In genomic region chr13:23752742-23753172, GRCm38 (mm10) we compare ENCODE assay signal across 8 mouse cellular contexts. TPM values are rescaled to one million over a fixed set of nuclear protein-coding genes. Genes with fewer than 3 reads are reported as not detected.
DNase-seq lines count a peak whose midpoint lies in the region; ATAC-seq and TF ChIP-seq lines count a peak whose summit lies in the region.

No protein-coding gene starts in this region.

- no peak for TF ChIP-seq CTCF in E14TG2a.4 (conservative IDR thresholded peaks at IDR 0.05; ENCODE audit: low read length)

- H3K4me1 ChIP-seq in erythroblast, embryonic 14.5 days (ENCODE audit: control insufficient read depth) = peaks cover 70% of the 10 kb centered on the region
- H3K4me1 ChIP-seq in E14TG2a.4 (replicated peaks; ENCODE audit: low read depth, low read length) = peaks cover 41% of the 10 kb centered on the region
- peaks cover 30% of the 10 kb centered on the region for H3K4me1 ChIP-seq in forebrain, embryonic 15.5 days

- DNase-seq in right cerebral cortex, postnatal 10 days (ENCODE audit: low spot score in 2 of 2) = no peak
- DNase-seq in cerebellum, adult 8-10 months = no peak
- DNase-seq in thymus, postnatal 36 days = no peak

- peak overlapping the region; percentile 40 for H3K9ac ChIP-seq in forebrain, embryonic 15.5 days (replicated peaks)

- no peaks in the 10 kb centered on the region for H3K9me3 ChIP-seq in erythroblast, embryonic 14.5 days (ENCODE audit: control insufficient read depth, low read length)
- H3K9me3 ChIP-seq in E14TG2a.4 (ENCODE audit: low read length) = no peaks in the 10 kb centered on the region
- no peaks in the 10 kb centered on the region for H3K9me3 ChIP-seq in forebrain, embryonic 15.5 days

- peaks cover 4% of the 10 kb centered on the region for H3K36me3 ChIP-seq in erythroblast, embryonic 14.5 days (ENCODE audit: control insufficient read depth)
- H3K36me3 ChIP-seq in E14TG2a.4 (ENCODE audit: insufficient read depth, low read length) = no peaks in the 10 kb centered on the region
- no peaks in the 10 kb centered on the region for H3K36me3 ChIP-seq in forebrain, embryonic 15.5 days
- H3K36me3 ChIP-seq in macrophage (ENCODE audit: inconsistent target) = no peaks in the 10 kb centered on the region

- 3% methylated on average over 6 of the region's 6 CpGs for WGBS in forebrain, embryonic 15.5 days
- WGBS in macrophage (ENCODE audit: missing documents) = 23% methylated on average over 6 of the region's 6 CpGs

- H3K4me3 ChIP-seq in erythroblast, embryonic 14.5 days (replicated peaks) = peak overlapping the region; percentile 68
- H3K4me3 ChIP-seq in E14TG2a.4 (replicated peaks; ENCODE audit: low read length) = peak overlapping the region; percentile 64
- peak overlapping the region; percentile 32 for H3K4me3 ChIP-seq in forebrain, embryonic 15.5 days
- peak overlapping the region; percentile 14 for H3K4me3 ChIP-seq in macrophage (ENCODE audit: inconsistent target)

- peak overlapping the region; percentile 59 for H3K27ac ChIP-seq in forebrain, embryonic 15.5 days (replicated peaks)
- H3K27ac ChIP-seq in macrophage = peak overlapping the region; percentile 47

- H3K4me2 ChIP-seq in forebrain, embryonic 15.5 days (replicated peaks) = peak overlapping the region; percentile 34

- H3K27me3 ChIP-seq in erythroblast, embryonic 14.5 days (ENCODE audit: control insufficient read depth) = no peaks in the 10 kb centered on the region
- no peaks in the 10 kb centered on the region for H3K27me3 ChIP-seq in E14TG2a.4 (ENCODE audit: insufficient read depth, low read length)
- H3K27me3 ChIP-seq in forebrain, embryonic 15.5 days = no peaks in the 10 kb centered on the region

- no peak for ATAC-seq in erythroblast, adult 5-6 weeks (replicated peaks; ENCODE audit: low FRiP score, poor library complexity, severe bottlenecking)
- no peak for ATAC-seq in forebrain, embryonic 15.5 days (replicated peaks)

- no peaks in the 10 kb centered on the region for H3K79me2 ChIP-seq in macrophage (ENCODE audit: inconsistent target)

RNA-seq across cellular contexts. Expression of gene Hist1h3b, which starts 0.7 kb away (rescaled TPM):
- 6.2 and 23.6 TPM in 2 replicates for polyA plus RNA-seq in erythroblast, embryonic 14.5 days (2012)
- total RNA-seq in erythroblast, adult 5-6 weeks (2015; ENCODE audit: low replicate concordance) = 179 and 183 TPM in 2 replicates
- 251 and 270 TPM in 2 replicates for total RNA-seq in erythroblast, adult 5-6 weeks (2017; ENCODE audit: low replicate concordance)
- 7.9 and 11.7 TPM in 2 replicates for polyA plus RNA-seq in forebrain, embryonic 15.5 days (2015; fragmentation: Nextera tagmentation; extraction: Ambion mirVana)
- 10 to 100 TPM in 1 of 26 experiments, 1 to 10 TPM in 2, not detected in 23; 2.2 to 11.6 (median 4.5) TPM for total RNA-seq in macrophage (2018; cell fraction: chromatin; rRNA removed)
- total RNA-seq in macrophage (2018; cell fraction: cytosol; rRNA removed) = 10 to 100 TPM in 15 of 26 experiments, 1 to 10 TPM in 11; 2.2 to 40.1 (median 11.7) TPM
- total RNA-seq in macrophage (2018; cell fraction: nucleus; rRNA removed) = 10 to 100 TPM in 1 of 26 experiments, 1 to 10 TPM in 15, not detected in 10; 1.2 to 19.8 (median 2.5) TPM
- not detected in 3 replicates for polyA plus RNA-seq in macrophage (2018)

RNA-seq across cellular contexts. Expression of gene Hist1h2ab, which starts 1.8 kb away (rescaled TPM):
- 9.1 and 22.3 TPM in 2 replicates for polyA plus RNA-seq in erythroblast, embryonic 14.5 days (2012)
- 12.5 and 24.5 TPM in 2 replicates for total RNA-seq in erythroblast, adult 5-6 weeks (2015; ENCODE audit: low replicate concordance)
- total RNA-seq in erythroblast, adult 5-6 weeks (2017; ENCODE audit: low replicate concordance) = 1,181 and 1,326 TPM in 2 replicates
- polyA plus RNA-seq in forebrain, embryonic 15.5 days (2015; fragmentation: Nextera tagmentation; extraction: Ambion mirVana) = 26.0 and 31.2 TPM in 2 replicates
- 10 to 100 TPM in 2 of 26 experiments, 1 to 10 TPM in 9, not detected in 15; 2.9 to 15.3 (median 6.8) TPM for total RNA-seq in macrophage (2018; cell fraction: chromatin; rRNA removed)
- 10 to 100 TPM in 23 of 26 experiments, 1 to 10 TPM in 3; 6.6 to 66.1 (median 21.8) TPM for total RNA-seq in macrophage (2018; cell fraction: cytosol; rRNA removed)
- total RNA-seq in macrophage (2018; cell fraction: nucleus; rRNA removed) = 10 to 100 TPM in 5 of 26 experiments, 1 to 10 TPM in 16, not detected in 5; 3.7 to 37.0 (median 6.6) TPM
- not detected in 3 replicates for polyA plus RNA-seq in macrophage (2018)

RNA-seq across cellular contexts. Expression of gene Hist1h4b, which starts 4.1 kb away (rescaled TPM):
- 4.5 and 11.8 TPM in 2 replicates for polyA plus RNA-seq in erythroblast, embryonic 14.5 days (2012)
- total RNA-seq in erythroblast, adult 5-6 weeks (2015; ENCODE audit: low replicate concordance) = 50.5 and 52.2 TPM in 2 replicates
- total RNA-seq in erythroblast, adult 5-6 weeks (2017; ENCODE audit: low replicate concordance) = 150 and 446 TPM in 2 replicates
- 2.8 and 3.8 TPM in 2 replicates for polyA plus RNA-seq in forebrain, embryonic 15.5 days (2015; fragmentation: Nextera tagmentation; extraction: Ambion mirVana)
- total RNA-seq in macrophage (2018; cell fraction: chromatin; rRNA removed) = 10 to 100 TPM in 18 of 26 experiments, 1 to 10 TPM in 5, not detected in 3; 4.5 to 72.5 (median 15.5) TPM
- 100 to 1,000 TPM in 2 of 26 experiments, 10 to 100 TPM in 24; 12.7 to 122 (median 32.5) TPM for total RNA-seq in macrophage (2018; cell fraction: cytosol; rRNA removed)
- total RNA-seq in macrophage (2018; cell fraction: nucleus; rRNA removed) = 100 to 1,000 TPM in 1 of 26 experiments, 10 to 100 TPM in 19, 1 to 10 TPM in 5, not detected in 1; 5.5 to 124 (median 19.4) TPM
- polyA plus RNA-seq in macrophage (2018) = 0.99 TPM in 1 of 3 replicates, not detected in the others

RNA-seq across cellular contexts. Expression of gene Hist1h2bb, which starts 6.2 kb away (rescaled TPM):
- polyA plus RNA-seq in erythroblast, embryonic 14.5 days (2012) = 5.4 and 12.1 TPM in 2 replicates
- total RNA-seq in erythroblast, adult 5-6 weeks (2015; ENCODE audit: low replicate concordance) = 79.4 and 128 TPM in 2 replicates
- total RNA-seq in erythroblast, adult 5-6 weeks (2017; ENCODE audit: low replicate concordance) = 1,415 and 1,638 TPM in 2 replicates
- polyA plus RNA-seq in forebrain, embryonic 15.5 days (2015; fragmentation: Nextera tagmentation; extraction: Ambion mirVana) = 1.8 and 2.0 TPM in 2 replicates
- total RNA-seq in macrophage (2018; cell fraction: chromatin; rRNA removed) = 10 to 100 TPM in 5 of 26 experiments, 1 to 10 TPM in 14, not detected in 7; 3.5 to 24.2 (median 7.1) TPM
- 10 to 100 TPM in 24 of 26 experiments, 1 to 10 TPM in 2; 7.7 to 70.0 (median 21.1) TPM for total RNA-seq in macrophage (2018; cell fraction: cytosol; rRNA removed)
- total RNA-seq in macrophage (2018; cell fraction: nucleus; rRNA removed) = 10 to 100 TPM in 5 of 26 experiments, 1 to 10 TPM in 17, not detected in 4; 2.2 to 42.4 (median 7.3) TPM
- polyA plus RNA-seq in macrophage (2018) = not detected in 3 replicates

RNA-seq across cellular contexts. Expression of gene Hist1h3c, which starts 7.4 kb away (rescaled TPM):
- 3.8 and 7.0 TPM in 2 replicates for polyA plus RNA-seq in erythroblast, embryonic 14.5 days (2012)
- 41.1 and 59.8 TPM in 2 replicates for total RNA-seq in erythroblast, adult 5-6 weeks (2015; ENCODE audit: low replicate concordance)
- 178 and 330 TPM in 2 replicates for total RNA-seq in erythroblast, adult 5-6 weeks (2017; ENCODE audit: low replicate concordance)
- 3.9 and 4.1 TPM in 2 replicates for polyA plus RNA-seq in forebrain, embryonic 15.5 days (2015; fragmentation: Nextera tagmentation; extraction: Ambion mirVana)
- 10 to 100 TPM in 1 of 26 experiments, 1 to 10 TPM in 6, not detected in 19; 1.6 to 10.1 (median 2.9) TPM for total RNA-seq in macrophage (2018; cell fraction: chromatin; rRNA removed)
- 10 to 100 TPM in 17 of 26 experiments, 1 to 10 TPM in 9; 3.8 to 42.2 (median 11.9) TPM for total RNA-seq in macrophage (2018; cell fraction: cytosol; rRNA removed)
- total RNA-seq in macrophage (2018; cell fraction: nucleus; rRNA removed) = 10 to 100 TPM in 1 of 26 experiments, 1 to 10 TPM in 18, not detected in 7; 1.0 to 25.5 (median 2.5) TPM
- polyA plus RNA-seq in macrophage (2018) = not detected in 3 replicates

Comparison
In these comparisons a context has a peak if more than half of its experiments do, and no peak if none do; other contexts are left out.
1. H3K4me3 ChIP-seq: peak in every context shown above with its lines; median percentile 68 in erythroblast, embryonic 14.5 days; 64 in E14TG2a.4; 32 in forebrain, embryonic 15.5 days; 14 in macrophage.